ENCODE assay signal across 14 mouse cellular contexts in the genomic region with DNA sequence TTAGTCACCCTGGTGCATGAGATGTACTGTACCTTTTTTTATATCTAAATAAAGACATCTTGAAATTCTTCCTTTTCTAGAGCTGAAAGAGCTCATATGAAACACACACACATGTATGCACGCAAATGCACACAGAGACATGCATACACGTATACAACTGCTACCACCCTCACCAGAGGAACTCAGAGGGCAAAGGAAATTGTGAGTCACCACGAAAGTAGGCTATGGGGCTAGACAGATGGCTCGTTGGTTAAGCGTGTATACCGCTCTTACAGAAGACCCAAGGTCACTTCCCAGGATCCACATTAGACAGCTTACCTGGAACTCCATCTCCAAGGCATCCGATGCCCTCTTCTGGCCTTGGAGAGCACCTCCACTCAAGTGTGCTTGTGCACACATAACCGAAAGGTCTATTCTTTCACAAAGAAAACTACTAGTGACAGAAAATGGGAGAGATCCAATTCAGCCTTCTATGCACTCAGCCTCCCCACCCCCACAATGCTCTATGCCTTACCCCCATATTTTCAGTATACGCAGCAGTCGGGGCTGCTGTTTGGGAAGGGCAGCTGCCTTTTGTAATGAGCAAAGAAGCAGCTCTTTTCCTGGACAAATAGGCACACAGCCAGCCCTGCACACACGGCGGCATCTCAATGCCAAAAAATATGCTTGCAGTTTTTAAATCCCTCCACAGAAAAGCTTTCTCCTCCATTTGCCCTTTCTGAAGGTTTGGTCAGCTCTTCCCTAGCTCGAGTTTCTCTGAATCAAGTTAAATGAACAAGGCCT. TPM values are rescaled to one million over a fixed set of nuclear protein-coding genes. Genes with fewer than 3 reads are reported as not detected.
DNase-seq lines count a peak whose midpoint lies in the region; ATAC-seq and TF ChIP-seq lines count a peak whose summit lies in the region.
"Had no signal": no experiment of that assay in that cellular context is flagged by ENCODE, and none has a peak within 500 bp of the region (broad histone marks: within the 10 kb centered on the region; RNA-seq: fewer than 3 reads in every experiment).

No protein-coding gene starts in this region.

- no peak for ATAC-seq in hindbrain, postnatal 0 days
- ATAC-seq in hindbrain, embryonic 11.5 days (ENCODE audit: low FRiP score), result no peak
- ATAC-seq in midbrain, embryonic 11.5 days (ENCODE audit: low FRiP score), result no peak
- no peak for ATAC-seq in midbrain, embryonic 15.5 days (replicated peaks)
- no peak for ATAC-seq in granulocyte monocyte progenitor cell, adult 5-6 weeks (replicated peaks; ENCODE audit: poor library complexity, severe bottlenecking)

- no peak overlapping the region for H3K27ac ChIP-seq in hindbrain, postnatal 0 days
- no peak overlapping the region for H3K27ac ChIP-seq in hindbrain, embryonic 11.5 days (ENCODE audit: low read depth, low read length)
- H3K27ac ChIP-seq in midbrain, embryonic 11.5 days (ENCODE audit: low read depth, low read length), result no peak overlapping the region
- H3K27ac ChIP-seq in midbrain, embryonic 15.5 days, result no peak overlapping the region
- no peak overlapping the region for H3K27ac ChIP-seq in limb, embryonic 10.5 days
- H3K27ac ChIP-seq: limb, embryonic 15.5 days had no signal

- peak; percentile 16 for DNase-seq in adrenal gland, postnatal 14 days
- DNase-seq in adrenal gland, adult 8-10 months, result no peak
- peak; percentile 18 for DNase-seq in hindbrain, postnatal 0 days (ENCODE audit: low spot score)
- no peak for DNase-seq in hindbrain, embryonic 11.5 days (ENCODE audit: low spot score)
- peak; percentile 19 for DNase-seq in midbrain, embryonic 11.5 days (ENCODE audit: low spot score, missing footprints)
- peak; percentile 15 for DNase-seq in limb, embryonic 10.5 days (ENCODE audit: low spot score)
- DNase-seq: gastrocnemius, postnatal 10 days; heart, postnatal 36 days; kidney, adult 8-10 months; spleen, adult 18-20 months; thymus, adult 18-20 months had no signal

- peak; percentile 46 for TF ChIP-seq CTCF in hindbrain, postnatal 0 days (IDR thresholded peaks at IDR 0.05; ENCODE audit: low read depth)

- no peaks in the 10 kb centered on the region for H3K27me3 ChIP-seq in hindbrain, postnatal 0 days (ENCODE audit: insufficient read depth, low read length)
- no peaks in the 10 kb centered on the region for H3K27me3 ChIP-seq in hindbrain, embryonic 11.5 days (ENCODE audit: control insufficient read depth, insufficient read depth, low read length)
- H3K27me3 ChIP-seq in midbrain, embryonic 11.5 days (ENCODE audit: control insufficient read depth, insufficient read depth, low read length), result no peaks in the 10 kb centered on the region
- no peaks in the 10 kb centered on the region for H3K27me3 ChIP-seq in midbrain, embryonic 15.5 days (replicated peaks)
- no peaks in the 10 kb centered on the region for H3K27me3 ChIP-seq in limb, embryonic 10.5 days (ENCODE audit: low read depth, poor library complexity, severe bottlenecking)
- H3K27me3 ChIP-seq: limb, embryonic 15.5 days had no signal

- H3K9me3 ChIP-seq in hindbrain, postnatal 0 days (ENCODE audit: low read length), result no peaks in the 10 kb centered on the region
- no peaks in the 10 kb centered on the region for H3K9me3 ChIP-seq in hindbrain, embryonic 11.5 days (ENCODE audit: control insufficient read depth, low read length)
- no peaks in the 10 kb centered on the region for H3K9me3 ChIP-seq in midbrain, embryonic 11.5 days (ENCODE audit: control insufficient read depth, low read length)
- H3K9me3 ChIP-seq in midbrain, embryonic 15.5 days, result no peaks in the 10 kb centered on the region
- H3K9me3 ChIP-seq in limb, embryonic 10.5 days (replicated peaks), result no peaks in the 10 kb centered on the region
- H3K9me3 ChIP-seq: limb, embryonic 15.5 days had no signal

- no peak overlapping the region for H3K9ac ChIP-seq in hindbrain, postnatal 0 days (replicated peaks; ENCODE audit: low read length)
- H3K9ac ChIP-seq in hindbrain, embryonic 11.5 days (ENCODE audit: low read depth, low read length), result no peak overlapping the region
- no peak overlapping the region for H3K9ac ChIP-seq in midbrain, embryonic 11.5 days (ENCODE audit: low read length)
- no peak overlapping the region for H3K9ac ChIP-seq in midbrain, embryonic 15.5 days
- H3K9ac ChIP-seq: limb, embryonic 15.5 days had no signal

- 75% methylated on average over 13 of the region's 13 CpGs for WGBS in hindbrain, postnatal 0 days
- WGBS in hindbrain, embryonic 11.5 days, result 89% methylated on average over 13 of the region's 13 CpGs
- WGBS in midbrain, embryonic 11.5 days, result 89% methylated on average over 13 of the region's 13 CpGs
- 81% methylated on average over 13 of the region's 13 CpGs for WGBS in midbrain, embryonic 15.5 days
- 88% methylated on average over 13 of the region's 13 CpGs for WGBS in limb, embryonic 10.5 days

- H3K4me1 ChIP-seq in hindbrain, postnatal 0 days (ENCODE audit: insufficient read depth, low read length), result no peaks in the 10 kb centered on the region
- no peaks in the 10 kb centered on the region for H3K4me1 ChIP-seq in hindbrain, embryonic 11.5 days (replicated peaks; ENCODE audit: control insufficient read depth, insufficient read depth, low read length)
- no peaks in the 10 kb centered on the region for H3K4me1 ChIP-seq in midbrain, embryonic 11.5 days (ENCODE audit: control insufficient read depth, insufficient read depth, low read length)
- no peaks in the 10 kb centered on the region for H3K4me1 ChIP-seq in midbrain, embryonic 15.5 days
- H3K4me1 ChIP-seq in limb, embryonic 10.5 days, result no peaks in the 10 kb centered on the region
- H3K4me1 ChIP-seq: limb, embryonic 15.5 days had no signal

- H3K36me3 ChIP-seq in hindbrain, postnatal 0 days (ENCODE audit: insufficient read depth, low read length), result no peaks in the 10 kb centered on the region
- no peaks in the 10 kb centered on the region for H3K36me3 ChIP-seq in hindbrain, embryonic 11.5 days (ENCODE audit: control insufficient read depth, insufficient read depth, low read length)
- no peaks in the 10 kb centered on the region for H3K36me3 ChIP-seq in midbrain, embryonic 11.5 days (ENCODE audit: control insufficient read depth, insufficient read depth, low read length)
- H3K36me3 ChIP-seq in midbrain, embryonic 15.5 days (replicated peaks), result no peaks in the 10 kb centered on the region
- no peaks in the 10 kb centered on the region for H3K36me3 ChIP-seq in limb, embryonic 10.5 days
- H3K36me3 ChIP-seq: limb, embryonic 15.5 days had no signal

- no peak overlapping the region for H3K4me2 ChIP-seq in hindbrain, postnatal 0 days (ENCODE audit: low read depth, low read length)
- no peak overlapping the region for H3K4me2 ChIP-seq in hindbrain, embryonic 11.5 days (replicated peaks; ENCODE audit: low read depth, low read length)
- no peak overlapping the region for H3K4me2 ChIP-seq in midbrain, embryonic 11.5 days
- H3K4me2 ChIP-seq in midbrain, embryonic 15.5 days, result no peak overlapping the region
- H3K4me2 ChIP-seq: limb, embryonic 15.5 days had no signal

- no peak overlapping the region for H3K4me3 ChIP-seq in hindbrain, postnatal 0 days (ENCODE audit: low read length)
- no peak overlapping the region for H3K4me3 ChIP-seq in hindbrain, embryonic 11.5 days (ENCODE audit: low read depth, low read length)
- no peak overlapping the region for H3K4me3 ChIP-seq in midbrain, embryonic 11.5 days (ENCODE audit: low read depth, low read length)
- H3K4me3 ChIP-seq in midbrain, embryonic 15.5 days, result no peak overlapping the region
- H3K4me3 ChIP-seq in limb, embryonic 10.5 days, result no peak overlapping the region
- H3K4me3 ChIP-seq: limb, embryonic 15.5 days had no signal

RNA-seq across cellular contexts. Expression of a gene that starts 25.6 kb away (rescaled TPM):
- total RNA-seq in adrenal gland, postnatal 14 days (2021), result 7.1 and 10.3 TPM in 2 replicates
- total RNA-seq in adrenal gland, adult 8-10 months (2022), result 10 to 100 TPM in 1 of 4 experiments, 1 to 10 TPM in 3; 3.3 to 10.8 (median 4.8) TPM
- total RNA-seq in hindbrain, postnatal 0 days (2014; rRNA removed), result 32.5 and 33.3 TPM in 2 replicates
- polyA plus RNA-seq in hindbrain, postnatal 0 days (2015; fragmentation: Nextera tagmentation; extraction: Ambion mirVana), result 8.3 and 9.2 TPM in 2 replicates
- polyA plus RNA-seq in hindbrain, embryonic 11.5 days (2014; fragmentation: Nextera tagmentation; extraction: Ambion mirVana), result 0.71 and 0.88 TPM in 2 replicates
- polyA plus RNA-seq in midbrain, embryonic 11.5 days (2014; fragmentation: Nextera tagmentation; extraction: Ambion mirVana), result 0.63 and 0.66 TPM in 2 replicates
- polyA plus RNA-seq in midbrain, embryonic 15.5 days (2015; fragmentation: Nextera tagmentation; extraction: Ambion mirVana), result 6.4 and 6.6 TPM in 2 replicates
- 0.10 and 0.23 TPM in 2 replicates for polyA plus RNA-seq in limb, embryonic 10.5 days (2016; fragmentation: Nextera tagmentation; extraction: Ambion mirVana)
- not detected in 2 replicates for total RNA-seq in granulocyte monocyte progenitor cell, adult 5-6 weeks (2014; fragmentation: Nextera tagmentation)
- total RNA-seq in granulocyte monocyte progenitor cell, adult 5-6 weeks (2017), result not detected in 2 replicates

RNA-seq across cellular contexts. Expression of a gene that starts 43.2 kb away (rescaled TPM):
- 137 and 152 TPM in 2 replicates for total RNA-seq in adrenal gland, postnatal 14 days (2021)
- total RNA-seq in adrenal gland, adult 8-10 months (2022), result 10 to 100 TPM; 35.5 to 62.6 (median 44.2) TPM
- total RNA-seq in hindbrain, postnatal 0 days (2014; rRNA removed), result 18.3 and 19.7 TPM in 2 replicates
- polyA plus RNA-seq in hindbrain, postnatal 0 days (2015; fragmentation: Nextera tagmentation; extraction: Ambion mirVana), result 8.4 and 8.9 TPM in 2 replicates
- polyA plus RNA-seq in hindbrain, embryonic 11.5 days (2014; fragmentation: Nextera tagmentation; extraction: Ambion mirVana), result 15.5 and 15.9 TPM in 2 replicates
- 18.0 and 19.0 TPM in 2 replicates for polyA plus RNA-seq in midbrain, embryonic 11.5 days (2014; fragmentation: Nextera tagmentation; extraction: Ambion mirVana)
- polyA plus RNA-seq in midbrain, embryonic 15.5 days (2015; fragmentation: Nextera tagmentation; extraction: Ambion mirVana), result 15.3 and 16.1 TPM in 2 replicates
- polyA plus RNA-seq in limb, embryonic 10.5 days (2016; fragmentation: Nextera tagmentation; extraction: Ambion mirVana), result 17.5 and 19.8 TPM in 2 replicates
- total RNA-seq in granulocyte monocyte progenitor cell, adult 5-6 weeks (2014; fragmentation: Nextera tagmentation), result 0.41 TPM in 1 of 2 replicates, not detected in the other
- total RNA-seq in granulocyte monocyte progenitor cell, adult 5-6 weeks (2017), result not detected in 2 replicates

Comparison
In these comparisons a context has a peak if more than half of its experiments do, and no peak if none do; other contexts are left out.
1. DNase-seq: peak in adrenal gland, postnatal 14 days (single experiment), hindbrain, postnatal 0 days (single experiment), midbrain, embryonic 11.5 days (single experiment) and limb, embryonic 10.5 days (single experiment); none in adrenal gland, adult 8-10 months (single experiment) and hindbrain, embryonic 11.5 days (single experiment).